9 mouse cellular contexts compared by ENCODE assay signal in the genomic region with DNA sequence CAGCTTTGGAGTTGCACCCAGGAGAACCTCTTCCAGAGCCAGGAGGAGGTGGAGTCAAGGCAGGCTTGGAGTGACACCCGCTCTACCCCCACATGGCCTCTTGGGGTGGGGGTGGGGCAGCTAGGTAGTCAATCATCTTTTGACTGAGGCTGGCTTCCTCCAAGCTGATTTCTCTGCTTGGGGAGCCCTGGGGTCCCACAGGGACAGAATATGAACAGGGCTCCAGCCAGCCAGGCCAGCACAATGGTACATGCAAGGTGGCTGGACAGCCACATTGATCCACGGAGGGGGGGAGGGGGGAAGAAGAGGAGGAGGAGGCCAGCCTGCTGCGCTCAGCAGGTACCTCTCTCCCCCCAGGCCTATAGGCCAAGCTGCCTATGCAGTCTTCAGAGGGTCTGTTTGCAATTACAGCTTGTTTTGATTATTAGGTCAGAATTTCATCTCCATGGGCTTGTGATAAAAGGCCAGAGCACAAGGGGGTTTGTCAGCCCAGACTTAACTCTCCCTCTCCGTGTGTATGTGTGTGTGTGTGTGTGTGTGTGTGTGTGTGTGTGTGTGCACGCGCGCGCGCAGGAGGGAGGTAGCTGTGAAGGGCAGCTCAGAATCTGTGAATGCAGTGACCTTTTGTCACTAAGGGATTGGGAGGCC.
DNase-seq lines count a peak whose midpoint lies in the region; ATAC-seq lines count a peak whose summit lies in the region.
"Had no signal": no experiment of that assay in that cellular context is flagged by ENCODE, and none has a peak within 500 bp of the region (broad histone marks: within the 10 kb centered on the region; RNA-seq: fewer than 3 reads in every experiment).

No protein-coding gene starts in this region.

- no peak overlapping the region for H3K4me2 ChIP-seq in kidney, embryonic 15.5 days
- no peak overlapping the region for H3K4me2 ChIP-seq in embryonic facial prominence, embryonic 14.5 days (ENCODE audit: low read depth, low read length)
- no peak overlapping the region for H3K4me2 ChIP-seq in midbrain, embryonic 14.5 days (ENCODE audit: low read length)

- no peak overlapping the region for H3K4me3 ChIP-seq in kidney, embryonic 15.5 days (replicated peaks)
- no peak overlapping the region for H3K4me3 ChIP-seq in embryonic facial prominence, embryonic 14.5 days (ENCODE audit: low read depth, low read length)
- no peak overlapping the region for H3K4me3 ChIP-seq in midbrain, embryonic 14.5 days (replicated peaks; ENCODE audit: low read depth, low read length)

- DNase-seq in adrenal gland, postnatal 10 days: peak; percentile 56
- no peak for DNase-seq in adrenal gland, postnatal 4 days (ENCODE audit: low spot score in 2 of 2)
- DNase-seq in kidney, postnatal 36 days: peak; percentile 23 to 31
- peak; percentile 75 for DNase-seq in embryonic facial prominence, embryonic 14.5 days (ENCODE audit: low spot score)
- DNase-seq in midbrain, embryonic 14.5 days: peak; percentile 37
- no peak for DNase-seq in c-Kit-positive CD71-positive TER-119-positive erythroid progenitor cells, embryonic 14.5 days (ENCODE audit: low spot score)
- no peak for DNase-seq in right cerebral cortex, adult 2 months (ENCODE audit: low spot score in 2 of 2)
- DNase-seq: right cerebral cortex, postnatal 25 days had no signal

- H3K9ac ChIP-seq in kidney, embryonic 15.5 days: no peak overlapping the region
- H3K9ac ChIP-seq in embryonic facial prominence, embryonic 14.5 days (ENCODE audit: low read depth, low read length): no peak overlapping the region
- no peak overlapping the region for H3K9ac ChIP-seq in midbrain, embryonic 14.5 days (replicated peaks; ENCODE audit: low read length)

- H3K27me3 ChIP-seq in kidney, embryonic 15.5 days: no peaks in the 10 kb centered on the region
- H3K27me3 ChIP-seq in embryonic facial prominence, embryonic 14.5 days (replicated peaks; ENCODE audit: control insufficient read depth, insufficient read depth, low read length): no peaks in the 10 kb centered on the region
- no peaks in the 10 kb centered on the region for H3K27me3 ChIP-seq in midbrain, embryonic 14.5 days (ENCODE audit: control insufficient read depth, insufficient read depth, low read length)

- no peak overlapping the region for H3K27ac ChIP-seq in kidney, embryonic 15.5 days
- H3K27ac ChIP-seq in embryonic facial prominence, embryonic 14.5 days (replicated peaks; ENCODE audit: low read depth, low read length): 0 out of 2 replicates have a peak overlapping the region, but pooled peaks have one; percentile 13
- H3K27ac ChIP-seq in midbrain, embryonic 14.5 days (replicated peaks; ENCODE audit: low read depth, low read length): peak overlapping the region; percentile 42; the same call in 1 of the 2 replicates

- no peak for ATAC-seq in kidney, embryonic 15.5 days (replicated peaks; ENCODE audit: low FRiP score)
- ATAC-seq in embryonic facial prominence, embryonic 14.5 days (ENCODE audit: low read depth): peak; percentile 39; the same call in 1 of the 2 replicates
- no peak for ATAC-seq in midbrain, embryonic 14.5 days (ENCODE audit: low FRiP score, low TSS enrichment)

- H3K4me1 ChIP-seq in kidney, embryonic 15.5 days: peaks cover 44% of the 10 kb centered on the region
- peaks cover 38% of the 10 kb centered on the region for H3K4me1 ChIP-seq in embryonic facial prominence, embryonic 14.5 days (ENCODE audit: control insufficient read depth, insufficient read depth, low read length)
- H3K4me1 ChIP-seq in midbrain, embryonic 14.5 days (ENCODE audit: control insufficient read depth, insufficient read depth, low read length): peaks cover 12% of the 10 kb centered on the region; the same call in 1 of the 2 replicates

- H3K9me3 ChIP-seq in kidney, embryonic 15.5 days (replicated peaks): no peaks in the 10 kb centered on the region
- no peaks in the 10 kb centered on the region for H3K9me3 ChIP-seq in embryonic facial prominence, embryonic 14.5 days (ENCODE audit: control insufficient read depth, low read length)
- no peaks in the 10 kb centered on the region for H3K9me3 ChIP-seq in midbrain, embryonic 14.5 days (ENCODE audit: control insufficient read depth, low read length)

- 62% methylated on average over 9 of the region's 9 CpGs for WGBS in kidney, embryonic 15.5 days
- 8% methylated on average over 3 of the region's 9 CpGs for WGBS in embryonic facial prominence, embryonic 14.5 days
- 47% methylated on average over 9 of the region's 9 CpGs for WGBS in midbrain, embryonic 14.5 days

- no peaks in the 10 kb centered on the region for H3K36me3 ChIP-seq in kidney, embryonic 15.5 days
- no peaks in the 10 kb centered on the region for H3K36me3 ChIP-seq in embryonic facial prominence, embryonic 14.5 days (ENCODE audit: control insufficient read depth, insufficient read depth, low read length)
- H3K36me3 ChIP-seq in midbrain, embryonic 14.5 days (ENCODE audit: control insufficient read depth, insufficient read depth, low read length): no peaks in the 10 kb centered on the region

Comparison
In these comparisons a context has a peak if more than half of its experiments do, and no peak if none do; other contexts are left out.
1. DNase-seq: peak in adrenal gland, postnatal 10 days (single experiment), kidney, postnatal 36 days (2 of 2), embryonic facial prominence, embryonic 14.5 days (single experiment) and midbrain, embryonic 14.5 days (single experiment); none in adrenal gland, postnatal 4 days (0 of 2), c-Kit-positive CD71-positive TER-119-positive erythroid progenitor cells, embryonic 14.5 days (single experiment) and right cerebral cortex, adult 2 months (0 of 2).